Mouse (Mus musculus): ENCODE measurements around the gene Prkn.

GRCm38 (mm10) chr17:10938755-10939154 lies 98.6 kb downstream of the Prkn start:
- TF ChIP-seq EP300 (IDR thresholded peaks at IDR 0.05; ENCODE audit: low read depth) (no peak), CTCF (IDR thresholded peaks at IDR 0.05; ENCODE audit: low read depth) (no peak)
